Mouse (Mus musculus) small intestine, adult 2 months (tissue): Measurements from ENCODE around the gene Aldh16a1. TPM values are rescaled to one million over a fixed set of nuclear protein-coding genes. Genes with fewer than 3 reads are reported as not detected.
A peak's percentile ranks its signal among the peaks of the same experiment; 100 is the strongest.

ENCODE experiments used
- H3K27ac ChIP-seq: fragments of 200-500 bp; 2 replicates; pipeline ENCODE4 v1.5.1; 2012; ENCODE audit warnings: low read depth, low read length, control low read depth, inconsistent platforms; ENCODE audit not compliant: insufficient read depth
- H3K27me3 ChIP-seq: fragments of 200-500 bp; 2 replicates; pipeline ENCODE4 v1.6.1; 2012; ENCODE audit warnings: mild to moderate bottlenecking, moderate library complexity, low read length, inconsistent platforms; ENCODE audit not compliant: control insufficient read depth, insufficient read depth
- H3K36me3 ChIP-seq: fragments of 200-500 bp; 2 replicates; pipeline ENCODE4 v1.6.1; 2012; ENCODE audit warnings: mild to moderate bottlenecking, low read length, control low read depth, inconsistent platforms; ENCODE audit not compliant: control insufficient read depth, insufficient read depth
- H3K4me1 ChIP-seq: fragments of 200-500 bp; 2 replicates; pipeline ENCODE4 v1.6.1; 2012; ENCODE audit warnings: low read length, inconsistent platforms, mixed read lengths; ENCODE audit not compliant: control insufficient read depth, insufficient read depth, insufficient read length
- H3K4me3 ChIP-seq: fragments of 200-500 bp; 2 replicates; pipeline ENCODE4 v1.5.1; 2012; ENCODE audit warnings: low read depth, mild to moderate bottlenecking, control low read depth, inconsistent platforms, low read length, moderate library complexity
- CTCF ChIP-seq: fragments of 200-500 bp; IDR thresholded peaks from 2 replicates; pipeline ENCODE4 v1.5.1; 2012; ENCODE audit warnings: low read depth, mild to moderate bottlenecking, control low read depth, inconsistent platforms, low read length, moderate library complexity, mixed read lengths; ENCODE audit not compliant: insufficient replicate concordance, insufficient read length; ENCODE audit errors: extremely low read depth
- POLR2A ChIP-seq: fragments of 200-500 bp; IDR thresholded peaks from 2 replicates; pipeline ENCODE4 v1.6.1; 2012; ENCODE audit warnings: low read depth, mild to moderate bottlenecking, control low read depth, inconsistent platforms, low read length, moderate library complexity
- WGBS: fragments of 180-500 bp; shearing (Covaris S2); methylation state at CpG from one replicate; pipeline ENCODE4 v1.1.7; 2018; 5-methylcytosine and 5-hydroxymethylcytosine counted together
- polyA plus RNA-seq: library from polyadenylated mRNA; depleted of rRNA; stranded (reverse); fragments of >200 nt; gene quantifications from 2 replicates; pipeline ENCODE4 v1.2.3, GENCODE M21; 2012

The Aldh16a1 gene
- polyA plus RNA-seq, 1 experiment: 253 TPM

- Histone ChIP-seq H3K27ac (peak overlapping the region; percentile 32), H3K4me1 (peaks cover 3% of the 10 kb centered on the region; the same call in 1 of the 2 replicates), H3K4me3 (no peak overlapping the region), H3K36me3 (peaks cover 35% of the 10 kb centered on the region), H3K27me3 (no peaks in the 10 kb centered on the region)
- WGBS: 81% methylated on average over 6 of the region's 6 CpGs
- no peak for TF ChIP-seq CTCF
- TF ChIP-seq POLR2A: no peak
Measured at GRCm38 (mm10) chr7:45149545-45149944, 4.8 kb downstream of the Aldh16a1 start.

GRCm38 (mm10) chr7:45148534-45149098 lies 5.8 kb downstream of the Aldh16a1 start:
- Histone ChIP-seq H3K4me1 (peaks cover 3% of the 10 kb centered on the region; the same call in 1 of the 2 replicates), H3K4me3 (no peak overlapping the region), H3K36me3 (peaks cover 43% of the 10 kb centered on the region), H3K27ac (0 out of 2 replicates have a peak overlapping the region, but pooled peaks have one; percentile 28), H3K27me3 (no peaks in the 10 kb centered on the region)
- 59% methylated on average over 4 of the region's 4 CpGs for WGBS
- no peak for TF ChIP-seq CTCF
- no peak for TF ChIP-seq POLR2A

GRCm38 (mm10) chr7:45147899-45148298 lies 6.5 kb downstream of the Aldh16a1 start:
- H3K27me3 ChIP-seq: no peaks in the 10 kb centered on the region
- peaks cover 3% of the 10 kb centered on the region; the same call in 1 of the 2 replicates for H3K4me1 ChIP-seq
- H3K27ac ChIP-seq: no peak overlapping the region
- WGBS: 76% methylated on average over 11 of the region's 11 CpGs
- TF ChIP-seq POLR2A (no peak), CTCF (no peak)
- peaks cover 50% of the 10 kb centered on the region for H3K36me3 ChIP-seq
- no peak overlapping the region for H3K4me3 ChIP-seq

- WGBS: 95% methylated on average over 11 of the region's 11 CpGs
- TF ChIP-seq CTCF (no peak), POLR2A (no peak)
- Histone ChIP-seq H3K4me1 (peaks cover 3% of the 10 kb centered on the region; the same call in 1 of the 2 replicates), H3K27ac (no peak overlapping the region), H3K36me3 (peaks cover 53% of the 10 kb centered on the region), H3K4me3 (no peak overlapping the region), H3K27me3 (no peaks in the 10 kb centered on the region)
Measured at GRCm38 (mm10) chr7:45147267-45147666, 7.1 kb downstream of the Aldh16a1 start.

GRCm38 (mm10) chr7:45145460-45145859 lies 8.9 kb downstream of the Aldh16a1 start:
- TF ChIP-seq POLR2A (no peak), CTCF (no peak)
- no peak overlapping the region for H3K27ac ChIP-seq
- WGBS: 97% methylated on average over 8 of the region's 8 CpGs
- no peak overlapping the region for H3K4me3 ChIP-seq
- no peaks in the 10 kb centered on the region for H3K4me1 ChIP-seq
- no peaks in the 10 kb centered on the region for H3K27me3 ChIP-seq
- peaks cover 61% of the 10 kb centered on the region for H3K36me3 ChIP-seq

GRCm38 (mm10) chr7:45144368-45145174 lies 9.8 kb downstream of the Aldh16a1 start:
- no peak overlapping the region for H3K27ac ChIP-seq

GRCm38 (mm10) chr7:45141914-45142313 lies 12.5 kb downstream of the Aldh16a1 start:
- WGBS: 90% methylated on average over 5 of the region's 5 CpGs
- TF ChIP-seq CTCF (no peak), POLR2A (no peak)
- Histone ChIP-seq H3K36me3 (peaks cover 49% of the 10 kb centered on the region), H3K27ac (no peak overlapping the region), H3K4me1 (no peaks in the 10 kb centered on the region), H3K27me3 (no peaks in the 10 kb centered on the region), H3K4me3 (no peak overlapping the region)

More at GRCm38 (mm10) chr7:45144368-45145174, 9.8 kb downstream of the Aldh16a1 start:
- H3K36me3 ChIP-seq: peaks cover 61% of the 10 kb centered on the region
- no peak overlapping the region for H3K4me3 ChIP-seq
- 88% methylated on average over 13 of the region's 13 CpGs for WGBS
- TF ChIP-seq CTCF: no peak
- no peak for TF ChIP-seq POLR2A
- no peaks in the 10 kb centered on the region for H3K4me1 ChIP-seq
- no peaks in the 10 kb centered on the region for H3K27me3 ChIP-seq
